Mouse (Mus musculus): ENCODE measurements around the gene Zfp462. TPM values are rescaled to one million over a fixed set of nuclear protein-coding genes. Genes with fewer than 3 reads are reported as not detected.
"Not testable (repeated sequence)": the region's sequence is repeated elsewhere in the genome, so short reads cannot be mapped to it uniquely, and the experiment has no call there.

Zfp462 gene
- polyA plus RNA-seq, 1 experiment: 8.4 TPM

DNA sequence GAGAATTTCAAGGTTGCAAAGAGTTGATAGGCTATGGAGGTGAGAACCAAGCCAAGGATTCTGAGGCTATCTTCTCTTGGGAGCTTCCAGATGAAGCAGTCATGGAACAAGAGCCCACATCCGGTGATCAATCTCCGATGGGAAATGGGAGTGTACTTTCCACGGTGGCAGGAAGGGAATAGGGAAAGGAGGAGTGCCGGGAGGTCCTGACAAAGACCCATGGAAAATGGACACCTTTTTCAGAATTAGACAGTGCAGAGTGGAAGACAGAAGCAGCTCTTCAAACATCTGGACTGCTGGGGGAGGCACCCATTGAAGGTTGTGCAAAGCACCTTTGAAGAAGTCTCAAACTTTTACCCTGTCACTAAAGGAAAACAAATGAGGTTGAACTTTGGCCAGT is 41.8 kb downstream of the Zfp462 start:
- no peak for DNase-seq
- H3K4me3 ChIP-seq (replicated peaks; ENCODE audit: extremely low read depth, low read depth, low read length): no peak overlapping the region
- no peaks in the 10 kb centered on the region for H3K4me1 ChIP-seq (ENCODE audit: control insufficient read depth, insufficient read depth, low read length)
- no peak for TF ChIP-seq CTCF (IDR thresholded peaks at IDR 0.05; ENCODE audit: insufficient read depth, low read length)
- no peak for TF ChIP-seq POLR2A (IDR thresholded peaks at IDR 0.05; ENCODE audit: borderline replicate concordance, extremely low read depth, low read depth, low read length)
- WGBS: 47% methylated on average over 4 of the region's 4 CpGs

GRCm38 (mm10) chr4:54987256-54987655 is 42.4 kb downstream of the Zfp462 start:
- 79% methylated on average over 3 of the region's 3 CpGs for WGBS
- TF ChIP-seq POLR2A (IDR thresholded peaks at IDR 0.05; ENCODE audit: borderline replicate concordance, extremely low read depth, low read depth, low read length) (no peak), CTCF (IDR thresholded peaks at IDR 0.05; ENCODE audit: insufficient read depth, low read length) (no peak)
- Histone ChIP-seq H3K4me1 (ENCODE audit: control insufficient read depth, insufficient read depth, low read length) (no peaks in the 10 kb centered on the region), H3K4me3 (replicated peaks; ENCODE audit: extremely low read depth, low read depth, low read length) (no peak overlapping the region)
- DNase-seq: no peak

DNA sequence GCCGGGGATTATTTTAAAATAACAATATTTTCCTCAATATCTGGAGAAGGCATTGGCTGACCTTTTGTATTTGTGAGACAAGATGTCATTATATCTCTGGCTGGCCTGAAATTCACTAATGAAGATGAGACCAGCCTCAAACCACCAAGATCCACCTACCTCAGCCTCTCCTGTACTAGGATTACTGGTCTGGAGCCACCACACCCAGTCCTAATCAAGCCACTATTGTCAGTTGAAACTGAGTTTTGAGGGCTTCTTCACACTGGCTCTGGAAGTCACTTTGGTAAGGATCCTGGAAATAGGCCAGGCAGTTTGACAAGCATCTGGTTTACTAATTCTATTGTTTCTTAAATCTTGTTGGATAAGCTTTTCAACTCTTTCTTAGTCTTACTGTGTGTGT is 43.1 kb downstream of the Zfp462 start:
- TF ChIP-seq CTCF (IDR thresholded peaks at IDR 0.05; ENCODE audit: insufficient read depth, low read length): no peak
- no peak for TF ChIP-seq POLR2A (IDR thresholded peaks at IDR 0.05; ENCODE audit: borderline replicate concordance, extremely low read depth, low read depth, low read length)
- DNase-seq: no peak
- Histone ChIP-seq H3K4me3 (replicated peaks; ENCODE audit: extremely low read depth, low read depth, low read length) (no peak overlapping the region), H3K4me1 (ENCODE audit: control insufficient read depth, insufficient read depth, low read length) (no peaks in the 10 kb centered on the region)
- 95% methylated on average over 1 of the region's 1 CpGs for WGBS

GRCm38 (mm10) chr4:54991973-54992372 is 47.1 kb downstream of the Zfp462 start:
- TF ChIP-seq POLR2A (IDR thresholded peaks at IDR 0.05; ENCODE audit: borderline replicate concordance, extremely low read depth, low read depth, low read length) (no peak), CTCF (IDR thresholded peaks at IDR 0.05; ENCODE audit: insufficient read depth, low read length) (no peak)
- Histone ChIP-seq H3K4me3 (replicated peaks; ENCODE audit: extremely low read depth, low read depth, low read length) (no peak overlapping the region), H3K4me1 (ENCODE audit: control insufficient read depth, insufficient read depth, low read length) (no peaks in the 10 kb centered on the region)
- WGBS: 94% methylated on average over 5 of the region's 5 CpGs
- DNase-seq: no peak

DNA sequence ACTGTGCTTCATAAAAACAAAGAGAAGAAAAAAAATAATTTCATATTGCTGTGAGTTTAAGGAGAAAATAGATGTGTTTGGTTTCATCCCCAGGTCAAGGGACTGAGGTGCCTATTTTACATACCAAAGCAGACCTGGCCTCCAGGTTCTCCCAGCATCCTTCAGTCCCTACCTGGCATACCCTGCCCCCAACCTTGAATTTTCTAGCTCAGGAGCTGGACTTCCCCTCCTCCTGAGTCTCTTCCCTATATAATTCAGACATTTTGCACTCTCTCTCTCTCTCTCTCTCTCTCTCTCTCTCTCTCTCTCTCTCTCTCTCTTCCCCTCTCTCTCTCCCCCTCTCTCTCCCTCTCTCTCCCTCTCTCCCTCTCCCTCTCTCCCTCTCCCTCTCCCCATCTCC is 48.2 kb downstream of the Zfp462 start:
- H3K4me3 ChIP-seq (replicated peaks; ENCODE audit: extremely low read depth, low read depth, low read length); DNase-seq; H3K4me1 ChIP-seq (ENCODE audit: control insufficient read depth, insufficient read depth, low read length): not testable (repeated sequence)

GRCm38 (mm10) chr4:54995258-54995657 is 50.4 kb downstream of the Zfp462 start:
- H3K4me3 ChIP-seq (replicated peaks; ENCODE audit: extremely low read depth, low read depth, low read length): no peak overlapping the region
- TF ChIP-seq CTCF (IDR thresholded peaks at IDR 0.05; ENCODE audit: insufficient read depth, low read length) (no peak), POLR2A (IDR thresholded peaks at IDR 0.05; ENCODE audit: borderline replicate concordance, extremely low read depth, low read depth, low read length) (no peak)
- no peaks in the 10 kb centered on the region for H3K4me1 ChIP-seq (ENCODE audit: control insufficient read depth, insufficient read depth, low read length)
- DNase-seq: no peak
- 65% methylated on average over 1 of the region's 1 CpGs for WGBS

DNA sequence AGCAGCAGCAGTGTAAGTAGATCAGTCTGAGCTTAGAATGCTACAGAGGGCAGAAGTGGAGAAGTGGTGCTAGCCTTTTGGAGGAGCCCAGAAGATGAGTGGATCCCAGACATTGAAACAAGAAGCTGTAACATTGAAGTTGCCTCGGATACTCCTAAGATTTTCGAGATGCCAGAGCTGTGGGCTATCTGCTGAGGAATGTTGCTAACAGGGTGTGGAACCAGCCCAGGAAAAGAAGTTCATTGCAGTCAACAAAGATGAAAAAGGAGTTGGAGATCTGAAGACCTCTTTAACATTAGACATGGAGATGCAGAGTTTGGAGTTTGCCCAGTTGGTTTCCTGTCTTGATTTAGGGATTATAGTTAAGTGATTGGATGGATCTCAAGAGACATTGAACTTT is 51.2 kb downstream of the Zfp462 start:
- no peaks in the 10 kb centered on the region; the same call in 1 of the 2 replicates for H3K4me1 ChIP-seq (ENCODE audit: control insufficient read depth, insufficient read depth, low read length)
- WGBS: 88% methylated on average over 2 of the region's 2 CpGs
- TF ChIP-seq POLR2A (IDR thresholded peaks at IDR 0.05; ENCODE audit: borderline replicate concordance, extremely low read depth, low read depth, low read length) (no peak), CTCF (IDR thresholded peaks at IDR 0.05; ENCODE audit: insufficient read depth, low read length) (no peak)
- no peak overlapping the region for H3K4me3 ChIP-seq (replicated peaks; ENCODE audit: extremely low read depth, low read depth, low read length)
- DNase-seq: no peak

DNA sequence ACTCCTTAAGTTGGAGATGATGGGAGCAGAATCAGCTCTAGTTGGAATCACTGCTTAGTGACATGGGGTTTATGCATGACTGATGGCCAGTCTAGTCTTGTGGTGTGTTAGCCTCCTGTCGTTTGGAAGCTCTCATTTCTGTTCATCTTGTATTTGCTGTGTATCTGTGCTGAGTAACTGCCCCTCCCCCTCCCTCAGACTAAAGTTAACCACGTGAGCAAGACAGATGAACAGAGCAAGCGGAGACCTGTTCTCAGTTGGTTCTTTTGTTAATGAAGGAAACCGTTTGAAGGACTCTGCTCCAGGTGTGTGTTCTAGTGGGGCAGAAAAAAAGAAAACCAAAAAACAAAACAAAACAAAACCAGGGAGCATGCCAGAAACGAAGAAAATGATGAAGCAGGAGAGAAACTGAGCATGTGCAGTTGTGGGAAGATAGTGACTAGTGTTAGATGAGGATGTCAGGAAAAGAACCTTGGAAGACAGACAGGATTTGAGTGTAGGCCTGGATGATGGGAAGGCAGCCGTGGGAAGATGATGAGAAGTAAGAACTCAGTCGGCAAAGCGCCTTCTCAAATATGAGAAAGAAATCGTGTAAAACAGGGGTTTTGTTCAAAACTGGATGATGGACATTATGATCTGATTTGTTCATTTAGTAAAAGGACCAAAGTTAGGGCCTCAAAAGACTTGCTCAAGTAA is 53.4 kb downstream of the Zfp462 start:
- DNase-seq: no peak
- TF ChIP-seq CTCF (IDR thresholded peaks at IDR 0.05; ENCODE audit: insufficient read depth, low read length) (no peak), POLR2A (IDR thresholded peaks at IDR 0.05; ENCODE audit: borderline replicate concordance, extremely low read depth, low read depth, low read length) (no peak)
- 86% methylated on average over 9 of the region's 9 CpGs for WGBS
- Histone ChIP-seq H3K4me3 (replicated peaks; ENCODE audit: extremely low read depth, low read depth, low read length) (no peak overlapping the region), H3K4me1 (ENCODE audit: control insufficient read depth, insufficient read depth, low read length) (peaks cover 9% of the 10 kb centered on the region; the same call in 1 of the 2 replicates)

GRCm38 (mm10) chr4:54999556-54999955 is 54.7 kb downstream of the Zfp462 start:
- Histone ChIP-seq H3K4me3 (replicated peaks; ENCODE audit: extremely low read depth, low read depth, low read length) (no peak overlapping the region), H3K4me1 (ENCODE audit: control insufficient read depth, insufficient read depth, low read length) (peaks cover 11% of the 10 kb centered on the region)
- DNase-seq: no peak
- 99% methylated on average over 5 of the region's 5 CpGs for WGBS
- no peak for TF ChIP-seq POLR2A (IDR thresholded peaks at IDR 0.05; ENCODE audit: borderline replicate concordance, extremely low read depth, low read depth, low read length)
- no peak for TF ChIP-seq CTCF (IDR thresholded peaks at IDR 0.05; ENCODE audit: insufficient read depth, low read length)

GRCm38 (mm10) chr4:55001386-55001785 is 56.5 kb downstream of the Zfp462 start:
- H3K4me1 ChIP-seq (ENCODE audit: control insufficient read depth, insufficient read depth, low read length): peaks cover 21% of the 10 kb centered on the region
- DNase-seq: no peak
- no peak for TF ChIP-seq CTCF (IDR thresholded peaks at IDR 0.05; ENCODE audit: insufficient read depth, low read length)
- TF ChIP-seq POLR2A (IDR thresholded peaks at IDR 0.05; ENCODE audit: borderline replicate concordance, extremely low read depth, low read depth, low read length): no peak
- H3K4me3 ChIP-seq (replicated peaks; ENCODE audit: extremely low read depth, low read depth, low read length): no peak overlapping the region
- 39% methylated on average over 3 of the region's 3 CpGs for WGBS

Measured in lung, adult 2 months (tissue).